Mouse (Mus musculus): ENCODE data around the gene Copz2. TPM values are rescaled to one million over a fixed set of nuclear protein-coding genes. Genes with fewer than 3 reads are reported as not detected.

Copz2 gene
- polyA plus RNA-seq, 1 experiment from 2014 or later, result 41.2 TPM

- Histone ChIP-seq H3K9me3 (ENCODE audit: control insufficient read depth, low read length) (no peaks in the 10 kb centered on the region), H3K27ac (ENCODE audit: low read depth, low read length) (peak overlapping the region; percentile 5; the same call in 1 of the 2 replicates), H3K9ac (ENCODE audit: low read depth, low read length) (0 out of 2 replicates have a peak overlapping the region, but pooled peaks have one; percentile 15), H3K4me1 (replicated peaks; ENCODE audit: control insufficient read depth, insufficient read depth, low read length) (peaks cover 55% of the 10 kb centered on the region), H3K36me3 (ENCODE audit: control insufficient read depth, insufficient read depth, low read length) (peaks cover 35% of the 10 kb centered on the region), H3K27me3 (replicated peaks; ENCODE audit: control insufficient read depth, insufficient read depth, low read length) (no peaks in the 10 kb centered on the region), H3K4me2 (peak overlapping the region; percentile 24), H3K4me3 (ENCODE audit: low read depth, low read length) (no peak overlapping the region)
- DNase-seq (ENCODE audit: low spot score), result no peak
- no peak for ATAC-seq (replicated peaks; ENCODE audit: low FRiP score)
- WGBS, result 50% methylated on average over 7 of the region's 7 CpGs
These were observed 24.7 kb upstream of the Copz2 start for GRCm38 (mm10) chr11:96824783-96825495.

- H3K9me3 ChIP-seq (ENCODE audit: control insufficient read depth, low read length), result no peaks in the 10 kb centered on the region
- H3K36me3 ChIP-seq (ENCODE audit: control insufficient read depth, insufficient read depth, low read length), result peaks cover 21% of the 10 kb centered on the region
- no peaks in the 10 kb centered on the region for H3K27me3 ChIP-seq (replicated peaks; ENCODE audit: control insufficient read depth, insufficient read depth, low read length)
- DNase-seq (ENCODE audit: low spot score) (no peak), ATAC-seq (replicated peaks; ENCODE audit: low FRiP score) (no peak)
- H3K4me3 ChIP-seq (ENCODE audit: low read depth, low read length), result no peak overlapping the region
- no peak overlapping the region for H3K9ac ChIP-seq (ENCODE audit: low read depth, low read length)
- 88% methylated on average over 2 of the region's 2 CpGs for WGBS
- H3K4me1 ChIP-seq (replicated peaks; ENCODE audit: control insufficient read depth, insufficient read depth, low read length), result peaks cover 62% of the 10 kb centered on the region
- peak overlapping the region; percentile 36 for H3K4me2 ChIP-seq
- H3K27ac ChIP-seq (ENCODE audit: low read depth, low read length), result no peak overlapping the region
These were observed 23.2 kb upstream of the Copz2 start for GRCm38 (mm10) chr11:96826481-96826880.

- Histone ChIP-seq H3K27ac (ENCODE audit: low read depth, low read length) (no peak overlapping the region), H3K36me3 (ENCODE audit: control insufficient read depth, insufficient read depth, low read length) (peaks cover 14% of the 10 kb centered on the region), H3K4me2 (peak overlapping the region; percentile 36), H3K27me3 (replicated peaks; ENCODE audit: control insufficient read depth, insufficient read depth, low read length) (no peaks in the 10 kb centered on the region), H3K9ac (ENCODE audit: low read depth, low read length) (no peak overlapping the region), H3K4me3 (ENCODE audit: low read depth, low read length) (no peak overlapping the region), H3K9me3 (ENCODE audit: control insufficient read depth, low read length) (no peaks in the 10 kb centered on the region), H3K4me1 (replicated peaks; ENCODE audit: control insufficient read depth, insufficient read depth, low read length) (peaks cover 65% of the 10 kb centered on the region)
- ATAC-seq (replicated peaks; ENCODE audit: low FRiP score) (no peak), DNase-seq (ENCODE audit: low spot score) (no peak)
- WGBS, result 87% methylated on average over 12 of the region's 12 CpGs
These were observed 22.5 kb upstream of the Copz2 start for GRCm38 (mm10) chr11:96827062-96827581.

- peak overlapping the region; percentile 36; the same call in 1 of the 2 replicates for H3K9ac ChIP-seq (ENCODE audit: low read depth, low read length)
- no peak for ATAC-seq (replicated peaks; ENCODE audit: low FRiP score)
- no peaks in the 10 kb centered on the region for H3K9me3 ChIP-seq (ENCODE audit: control insufficient read depth, low read length)
- peak overlapping the region; percentile 95 for H3K4me2 ChIP-seq
- no peak overlapping the region for H3K27ac ChIP-seq (ENCODE audit: low read depth, low read length)
- peaks cover 11% of the 10 kb centered on the region for H3K36me3 ChIP-seq (ENCODE audit: control insufficient read depth, insufficient read depth, low read length)
- H3K4me1 ChIP-seq (replicated peaks; ENCODE audit: control insufficient read depth, insufficient read depth, low read length), result peaks cover 64% of the 10 kb centered on the region
- 0 out of 2 replicates have a peak overlapping the region, but pooled peaks have one; percentile 7 for H3K4me3 ChIP-seq (ENCODE audit: low read depth, low read length)
- 76% methylated on average over 9 of the region's 9 CpGs for WGBS
- H3K27me3 ChIP-seq (replicated peaks; ENCODE audit: control insufficient read depth, insufficient read depth, low read length), result no peaks in the 10 kb centered on the region
- DNase-seq (ENCODE audit: low spot score), result no peak
These were observed 21.8 kb upstream of the Copz2 start for GRCm38 (mm10) chr11:96827917-96828316.

GRCm38 (mm10) chr11:96828881-96829280, 20.8 kb upstream of the Copz2 start:
- 15% methylated on average over 10 of the region's 10 CpGs for WGBS
- Histone ChIP-seq H3K4me2 (peak overlapping the region; percentile 95), H3K9me3 (ENCODE audit: control insufficient read depth, low read length) (no peaks in the 10 kb centered on the region), H3K4me1 (replicated peaks; ENCODE audit: control insufficient read depth, insufficient read depth, low read length) (peaks cover 54% of the 10 kb centered on the region), H3K36me3 (ENCODE audit: control insufficient read depth, insufficient read depth, low read length) (peaks cover 9% of the 10 kb centered on the region), H3K27me3 (replicated peaks; ENCODE audit: control insufficient read depth, insufficient read depth, low read length) (no peaks in the 10 kb centered on the region), H3K4me3 (ENCODE audit: low read depth, low read length) (peak overlapping the region; percentile 91), H3K9ac (ENCODE audit: low read depth, low read length) (peak overlapping the region; percentile 97), H3K27ac (ENCODE audit: low read depth, low read length) (peak overlapping the region; percentile 99; the same call in 1 of the 2 replicates)
- ATAC-seq (replicated peaks; ENCODE audit: low FRiP score) (no peak), DNase-seq (ENCODE audit: low spot score) (no peak)

GRCm38 (mm10) chr11:96829403-96829812, 20.3 kb upstream of the Copz2 start:
- peak; percentile 89 for DNase-seq (ENCODE audit: low spot score)
- Histone ChIP-seq H3K36me3 (ENCODE audit: control insufficient read depth, insufficient read depth, low read length) (peaks cover 9% of the 10 kb centered on the region), H3K27ac (ENCODE audit: low read depth, low read length) (peak overlapping the region; percentile 99), H3K9me3 (ENCODE audit: control insufficient read depth, low read length) (no peaks in the 10 kb centered on the region), H3K4me2 (peak overlapping the region; percentile 95), H3K4me3 (ENCODE audit: low read depth, low read length) (peak overlapping the region; percentile 91), H3K27me3 (replicated peaks; ENCODE audit: control insufficient read depth, insufficient read depth, low read length) (no peaks in the 10 kb centered on the region), H3K9ac (ENCODE audit: low read depth, low read length) (peak overlapping the region; percentile 97), H3K4me1 (replicated peaks; ENCODE audit: control insufficient read depth, insufficient read depth, low read length) (peaks cover 49% of the 10 kb centered on the region)
- ATAC-seq (replicated peaks; ENCODE audit: low FRiP score), result peak; percentile 85
- 1% methylated on average over 33 of the region's 33 CpGs for WGBS

- Histone ChIP-seq H3K9ac (ENCODE audit: low read depth, low read length) (peak within 1 kb of the TSS; percentile 97), H3K27me3 (replicated peaks; ENCODE audit: control insufficient read depth, insufficient read depth, low read length) (no peaks in the 10 kb centered on the region), H3K4me1 (replicated peaks; ENCODE audit: control insufficient read depth, insufficient read depth, low read length) (peaks cover 44% of the 10 kb centered on the region), H3K27ac (ENCODE audit: low read depth, low read length) (peak within 1 kb of the TSS; percentile 99), H3K4me2 (peak within 1 kb of the TSS; percentile 95), H3K9me3 (ENCODE audit: control insufficient read depth, low read length) (no peaks in the 10 kb centered on the region), H3K36me3 (ENCODE audit: control insufficient read depth, insufficient read depth, low read length) (peaks cover 9% of the 10 kb centered on the region), H3K4me3 (ENCODE audit: low read depth, low read length) (peak within 1 kb of the TSS; percentile 91)
- peak; percentile 98 for ATAC-seq (replicated peaks; ENCODE audit: low FRiP score)
- peak; percentile 95 for DNase-seq (ENCODE audit: low spot score)
- WGBS, result under 1% methylated on average over 50 of the region's 51 CpGs
These were observed 19.7 kb upstream of the Copz2 start, which contains the start of gene Nfe2l1 for GRCm38 (mm10) chr11:96829813-96830538. Gene Nfe2l1, minus strand, starts transcription at chr11:96829968.

GRCm38 (mm10) chr11:96830539-96831216, 19.0 kb upstream of the Copz2 start:
- Histone ChIP-seq H3K4me3 (ENCODE audit: low read depth, low read length) (peak overlapping the region; percentile 91), H3K4me1 (replicated peaks; ENCODE audit: control insufficient read depth, insufficient read depth, low read length) (peaks cover 37% of the 10 kb centered on the region), H3K27ac (ENCODE audit: low read depth, low read length) (peak overlapping the region; percentile 77), H3K9ac (ENCODE audit: low read depth, low read length) (peak overlapping the region; percentile 80), H3K9me3 (ENCODE audit: control insufficient read depth, low read length) (no peaks in the 10 kb centered on the region), H3K36me3 (ENCODE audit: control insufficient read depth, insufficient read depth, low read length) (peaks cover 9% of the 10 kb centered on the region), H3K4me2 (peak overlapping the region; percentile 74), H3K27me3 (replicated peaks; ENCODE audit: control insufficient read depth, insufficient read depth, low read length) (no peaks in the 10 kb centered on the region)
- ATAC-seq (replicated peaks; ENCODE audit: low FRiP score) (no peak), DNase-seq (ENCODE audit: low spot score) (no peak)
- WGBS, result 15% methylated on average over 13 of the region's 13 CpGs

Data from liver, embryonic 11.5 days (tissue).